Mouse (Mus musculus) MEL (cell line): ENCODE measurements at regions not wholly inside any gene's neighbourhood (a gene's known extent, or its start where the extent isn't known, plus 50 kb on each side); places are given as distances from the start of the nearest gene placed in this dataset.

Experiments used
- DNase-seq: peaks from one replicate; pipeline ENCODE4 v3.0.0; 2011; ENCODE audit warnings: low read depth, low spot score
- H3K27ac ChIP-seq: 2 replicates; pipeline ENCODE4 v1.5.1; 2012; ENCODE audit warnings: low read depth, mild to moderate bottlenecking, control low read depth, low read length, moderate library complexity; ENCODE audit not compliant: control insufficient read depth
- H3K27me3 ChIP-seq, 2 experiments: fragments of 150-350 bp in 1 of 2; sonication (generic) in 1 of 2; 2 replicates each; pipeline ENCODE4 v1.6.1; 2012; ENCODE audit warnings: low read length in 2 of 2, mild to moderate bottlenecking in 2 of 2, improper control_type of control experiment in 1 of 2, moderate library complexity in 1 of 2; ENCODE audit not compliant: insufficient read depth in 2 of 2, control insufficient read depth in 1 of 2
- H3K36me3 ChIP-seq, 2 experiments: 2 replicates each; pipeline ENCODE4 v1.6.1; 2012 to 2014; ENCODE audit warnings: low read length in 2 of 2, improper control_type of control experiment in 1 of 2, inconsistent platforms in 1 of 2, mild to moderate bottlenecking in 1 of 2; ENCODE audit not compliant: insufficient read depth in 2 of 2, control insufficient read depth in 1 of 2
- H3K4me1 ChIP-seq, 2 experiments: fragments of 150-350 bp in 1 of 2; sonication (generic) in 1 of 2; 2 replicates each; pipeline ENCODE4 v1.6.1; 2012; ENCODE audit warnings: low read length in 2 of 2, improper control_type of control experiment in 1 of 2, mild to moderate bottlenecking in 1 of 2; ENCODE audit not compliant: insufficient read depth in 2 of 2, control insufficient read depth in 1 of 2
- H3K4me3 ChIP-seq, 2 experiments: fragments of 150-350 bp in 1 of 2; sonication (generic) in 1 of 2; 2 replicates each; pipeline ENCODE4 v1.5.1; 2012; ENCODE audit warnings: low read depth in 2 of 2, low read length in 2 of 2, mild to moderate bottlenecking in 2 of 2, moderate library complexity in 2 of 2, control low read depth in 1 of 2, improper control_type of control experiment in 1 of 2; ENCODE audit not compliant: control insufficient read depth in 1 of 2, insufficient read depth in 1 of 2
- H3K79me2 ChIP-seq: 2 replicates; pipeline ENCODE4 v1.6.1; 2012; ENCODE audit warnings: mild to moderate bottlenecking, low read length, moderate library complexity; ENCODE audit not compliant: control insufficient read depth, poor library complexity, insufficient read depth
- H3K9ac ChIP-seq: 2 replicates; pipeline ENCODE4 v1.6.1; 2012; ENCODE audit warnings: low read depth, mild to moderate bottlenecking, control low read depth, low read length, moderate library complexity; ENCODE audit not compliant: control insufficient read depth, poor library complexity, severe bottlenecking
- H3K9me3 ChIP-seq: fragments of 150-350 bp; sonication (generic); replicated peaks from 2 replicates; pipeline ENCODE4 v1.6.1; 2012; ENCODE audit warnings: mild to moderate bottlenecking, low read length, improper control_type of control experiment, moderate library complexity; ENCODE audit not compliant: insufficient read depth
- BHLHE40 ChIP-seq: IDR thresholded peaks from 2 replicates; pipeline ENCODE4 v1.6.1; 2012; ENCODE audit warnings: low read depth, mild to moderate bottlenecking, inconsistent platforms, low read length, improper control_type of control experiment, borderline replicate concordance
- CTCF ChIP-seq, 3 experiments: IDR thresholded peaks in 2 of 3; conservative IDR thresholded peaks in 1 of 3; 2 replicates each; pipeline ENCODE4 v1.5.1; 2011 to 2012; ENCODE audit warnings: low read length in 3 of 3, low read depth in 2 of 3, mild to moderate bottlenecking in 2 of 3, improper control_type of control experiment in 1 of 3, inconsistent platforms in 1 of 3, mixed read lengths in 1 of 3, moderate library complexity in 1 of 3; ENCODE audit not compliant: control insufficient read depth in 1 of 3, insufficient read depth in 1 of 3, poor library complexity in 1 of 3, severe bottlenecking in 1 of 3
- ELF1 ChIP-seq: IDR thresholded peaks from 2 replicates; pipeline ENCODE4 v1.6.1; 2014; ENCODE audit warnings: low read depth, mild to moderate bottlenecking, inconsistent platforms, low read length, improper control_type of control experiment, moderate library complexity
- EP300 ChIP-seq, 2 experiments: IDR thresholded peaks; 2 replicates each; pipeline ENCODE4 v1.6.1; 2011; ENCODE audit warnings: improper control_type of control experiment in 2 of 2, low read length in 2 of 2, low read depth in 1 of 2, mild to moderate bottlenecking in 1 of 2
- GABPA ChIP-seq: IDR thresholded peaks from 2 replicates; pipeline ENCODE4 v1.6.1; 2012; ENCODE audit warnings: low read depth, mild to moderate bottlenecking, inconsistent platforms, low read length, improper control_type of control experiment, moderate library complexity
- GATA1 ChIP-seq: IDR thresholded peaks from 2 replicates; pipeline ENCODE4 v1.6.1; 2011; ENCODE audit warnings: low read depth, low read length, improper control_type of control experiment
- JUND ChIP-seq: IDR thresholded peaks from 2 replicates; pipeline ENCODE4 v1.6.1; 2011; ENCODE audit warnings: low read depth, mild to moderate bottlenecking, improper control_type of control experiment, low read length
- MAX ChIP-seq: IDR thresholded peaks from 2 replicates; pipeline ENCODE4 v1.6.1; 2011; ENCODE audit warnings: low read length, improper control_type of control experiment
- MAZ ChIP-seq: IDR thresholded peaks from 2 replicates; pipeline ENCODE4 v1.6.1; 2012; ENCODE audit warnings: low read depth, mild to moderate bottlenecking, inconsistent platforms, low read length, improper control_type of control experiment
- MYB ChIP-seq: IDR thresholded peaks from 2 replicates; pipeline ENCODE4 v1.6.1; 2011; ENCODE audit warnings: mild to moderate bottlenecking, low read depth, low read length, improper control_type of control experiment
- POLR2A ChIP-seq, 2 experiments: IDR thresholded peaks; 2 replicates each; pipeline ENCODE4 v1.6.1; 2011 to 2012; ENCODE audit warnings: low read length in 2 of 2, mild to moderate bottlenecking in 2 of 2, control low read depth in 1 of 2, improper control_type of control experiment in 1 of 2, low read depth in 1 of 2, moderate library complexity in 1 of 2; ENCODE audit not compliant: control insufficient read depth in 1 of 2, insufficient read depth in 1 of 2, poor library complexity in 1 of 2
- RAD21 ChIP-seq: IDR thresholded peaks from 2 replicates; pipeline ENCODE4 v1.6.1; 2011; ENCODE audit warnings: mild to moderate bottlenecking, low read depth, low read length, improper control_type of control experiment
- SMC3 ChIP-seq: IDR thresholded peaks from 2 replicates; pipeline ENCODE4 v1.6.1; 2011; ENCODE audit warnings: low read depth, low read length, improper control_type of control experiment
- TAL1 ChIP-seq: IDR thresholded peaks from 2 replicates; pipeline ENCODE4 v1.6.1; 2012; ENCODE audit warnings: mild to moderate bottlenecking, inconsistent platforms, low read length, moderate library complexity, mixed read lengths
- TBP ChIP-seq: IDR thresholded peaks from 2 replicates; pipeline ENCODE4 v1.8.0; 2011; ENCODE audit warnings: low read depth, low read length, improper control_type of control experiment
- TCF12 ChIP-seq: IDR thresholded peaks from 2 replicates; pipeline ENCODE4 v1.6.1; 2014; ENCODE audit warnings: low read depth, mild to moderate bottlenecking, inconsistent platforms, low read length, improper control_type of control experiment, moderate library complexity
- UBTF ChIP-seq: IDR thresholded peaks from 2 replicates; pipeline ENCODE4 v1.6.1; 2012; ENCODE audit warnings: low read depth, mild to moderate bottlenecking, inconsistent platforms, low read length, improper control_type of control experiment, moderate library complexity, borderline replicate concordance; ENCODE audit not compliant: insufficient read depth
- USF2 ChIP-seq, 2 experiments: IDR thresholded peaks; 2 replicates each; pipeline ENCODE4 v1.6.1; 2011 to 2012; ENCODE audit warnings: improper control_type of control experiment in 2 of 2, low read length in 2 of 2, borderline replicate concordance in 1 of 2, inconsistent platforms in 1 of 2, low read depth in 1 of 2, mild to moderate bottlenecking in 1 of 2; ENCODE audit not compliant: insufficient read depth in 1 of 2
- ZC3H11A ChIP-seq: IDR thresholded peaks from 2 replicates; pipeline ENCODE4 v1.6.1; 2012; ENCODE audit warnings: low read depth, mild to moderate bottlenecking, inconsistent platforms, low read length, improper control_type of control experiment

DNA sequence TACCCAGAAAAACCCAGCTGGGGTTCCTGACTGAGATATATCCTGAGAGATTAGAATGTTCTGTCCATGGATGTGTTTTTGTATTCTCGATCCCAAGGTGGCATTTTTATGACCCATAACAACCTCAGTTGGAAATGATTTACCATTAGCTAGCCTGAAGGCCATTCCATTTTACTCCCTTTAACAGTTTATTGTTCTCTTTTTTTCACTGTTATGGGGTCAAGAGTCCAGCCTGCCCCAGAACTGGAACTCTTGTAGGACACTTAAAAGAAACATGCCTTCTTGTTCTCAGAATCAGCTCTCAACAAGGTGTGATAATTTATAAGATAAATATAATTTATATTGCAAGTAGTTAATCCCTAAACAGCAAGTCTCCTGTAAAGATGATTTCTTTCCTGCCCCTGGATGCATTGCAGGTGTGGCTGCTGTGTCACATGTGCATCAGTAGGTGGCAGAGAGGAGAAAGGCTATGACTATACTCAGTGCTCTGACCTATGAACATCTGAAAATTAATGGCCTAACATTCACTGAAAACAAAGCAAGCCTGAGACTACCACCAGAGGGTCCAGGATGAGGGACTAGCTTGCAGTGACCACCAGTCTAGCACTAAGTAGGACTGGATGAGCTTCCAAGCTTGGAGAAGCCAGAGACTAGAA is 181.6 kb upstream of the Gm527 start:
- Histone ChIP-seq H3K4me3 (no peak overlapping the region), H3K9ac (no peak overlapping the region), H3K36me3 (no peaks in the 10 kb centered on the region)
- DNase-seq: no peak
- TF ChIP-seq TBP (no peak), GABPA (no peak), MYB (no peak), CTCF (IDR thresholded peaks at IDR 0.05 in 2 of 3, conservative IDR thresholded peaks at IDR 0.05 in 1 of 3; ENCODE audit: control insufficient read depth in 1 of 3, insufficient read depth in 1 of 3, low read depth in 2 of 3, low read length in 3 of 3, poor library complexity in 1 of 3, severe bottlenecking in 1 of 3) (peak in 1 of 3 experiments; percentile 34; a peak in 2 of 6 replicates), UBTF (no peak), POLR2A (IDR thresholded peaks at IDR 0.05; ENCODE audit: control insufficient read depth in 1 of 2, insufficient read depth in 1 of 2, low read depth in 1 of 2, low read length in 2 of 2, poor library complexity in 1 of 2) (no peak), GATA1 (no peak), JUND (no peak), RAD21 (peak; percentile 11; the same call in 1 of the 2 replicates), ZC3H11A (0 out of 2 replicates have a peak, but pooled peaks have one; percentile 4), SMC3 (peak; percentile 37), ELF1 (no peak), BHLHE40 (no peak), MAZ (no peak)
- TF ChIP-seq, all 39 proteins: peak for 4
- Histone ChIP-seq H3K79me2 (no peaks in the 10 kb centered on the region), H3K27ac (no peak overlapping the region), H3K27me3 (no peaks in the 10 kb centered on the region), H3K9me3 (no peaks in the 10 kb centered on the region), H3K4me1 (no peaks in the 10 kb centered on the region)

DNA sequence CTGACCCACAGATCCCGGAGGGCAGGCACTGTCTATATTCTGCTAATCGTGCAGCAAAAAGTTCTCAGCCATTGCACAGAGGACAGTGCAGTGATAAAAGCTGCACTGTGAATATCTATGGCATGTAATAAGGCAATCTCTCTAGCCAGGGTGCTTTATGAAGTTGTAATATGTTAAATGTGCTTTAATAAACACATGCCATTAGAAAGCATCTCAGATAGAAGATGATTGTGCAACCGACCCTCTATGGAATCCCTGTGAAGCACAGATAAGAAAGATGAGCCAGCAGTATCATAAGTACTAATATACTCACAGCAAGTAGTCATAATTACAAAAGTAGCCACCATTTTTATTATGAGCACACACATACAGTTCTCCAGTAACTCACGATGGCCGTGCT is 214.3 kb upstream of the Gm527 start:
- H3K27ac ChIP-seq: no peak overlapping the region
- TF ChIP-seq TAL1 (0 out of 2 replicates have a peak, but pooled peaks have one; percentile 4), EP300 (IDR thresholded peaks at IDR 0.05; ENCODE audit: low read depth in 1 of 2, low read length in 2 of 2) (peak; percentile 70 to 77), MAX (0 out of 2 replicates have a peak, but pooled peaks have one; percentile 16), TBP (no peak), GATA1 (peak; percentile 64), TCF12 (peak; percentile 39; the same call in 1 of the 2 replicates), USF2 (IDR thresholded peaks at IDR 0.05; ENCODE audit: borderline replicate concordance in 1 of 2, insufficient read depth in 1 of 2, low read depth in 1 of 2, low read length in 2 of 2) (no peak), MYB (0 out of 2 replicates have a peak, but pooled peaks have one; percentile 21)
- H3K9me3 ChIP-seq: no peaks in the 10 kb centered on the region
- no peaks in the 10 kb centered on the region for H3K79me2 ChIP-seq
- peak; percentile 35 for DNase-seq
- H3K9ac ChIP-seq: no peak overlapping the region
- H3K4me1 ChIP-seq: no peaks in the 10 kb centered on the region
- H3K27me3 ChIP-seq: no peaks in the 10 kb centered on the region
- peaks cover 0 to 6% of the 10 kb centered on the region in 2 experiments; a peak in 2 of 4 replicates for H3K36me3 ChIP-seq
- H3K4me3 ChIP-seq: no peak overlapping the region
